Comparison of ENCODE assay signal across 8 mouse cellular contexts in the genomic region with DNA sequence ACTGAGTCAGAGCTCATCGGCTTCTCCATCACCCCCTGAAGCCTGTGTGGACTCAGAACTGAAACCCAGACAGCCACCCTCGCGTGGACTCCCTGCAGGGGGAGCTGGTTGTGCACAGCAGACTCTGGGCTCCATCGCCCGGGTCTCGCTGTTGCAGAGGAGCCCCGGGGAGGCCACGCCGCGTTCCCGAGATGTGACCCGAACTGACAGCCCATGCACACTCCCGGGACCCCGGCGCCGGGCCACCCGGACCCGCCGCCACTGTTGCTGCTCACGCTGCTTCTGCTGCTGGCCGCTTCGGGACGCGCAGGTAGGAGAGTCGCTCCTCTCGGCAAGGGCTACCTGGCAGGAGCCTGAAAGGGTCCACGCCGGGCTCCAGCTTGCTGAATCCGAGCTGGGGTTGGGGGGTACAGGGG. TPM values are rescaled to one million over a fixed set of nuclear protein-coding genes. Genes with fewer than 3 reads are reported as not detected.
DNase-seq lines count a peak whose midpoint lies in the region; ATAC-seq and TF ChIP-seq lines count a peak whose summit lies in the region.

Gene Il20ra (plus strand): TSS at position 150 of the 416 bp plus-strand sequence.

- peak within 1 kb of the TSS; percentile 54; the same call in 1 of the 2 replicates for H3K9ac ChIP-seq in heart, embryonic 14.5 days (ENCODE audit: low read length)
- peak within 1 kb of the TSS; percentile 20; the same call in 1 of the 2 replicates for H3K9ac ChIP-seq in liver, embryonic 16.5 days (ENCODE audit: low read depth, low read length)
- peak within 1 kb of the TSS; percentile 68 for H3K9ac ChIP-seq in neural tube, embryonic 13.5 days

- 2% methylated on average over 29 of the region's 29 CpGs for WGBS in heart, embryonic 14.5 days
- under 1% methylated on average over 29 of the region's 29 CpGs for WGBS in liver, embryonic 16.5 days (ENCODE audit: insufficient replicate concordance)
- WGBS in neural tube, embryonic 13.5 days: 3% methylated on average over 29 of the region's 29 CpGs

- H3K4me3 ChIP-seq in embryonic fibroblast, embryonic 13.5 days (ENCODE audit: insufficient read depth, low read length): peak within 1 kb of the TSS; percentile 51
- peak within 1 kb of the TSS; percentile 50 to 53 for H3K4me3 ChIP-seq in heart, embryonic 14.5 days (ENCODE audit: control insufficient read depth in 1 of 2, insufficient read depth in 1 of 2, low read depth in 1 of 2, low read length in 2 of 2)
- H3K4me3 ChIP-seq in liver, embryonic 16.5 days (ENCODE audit: low read depth, low read length): peak within 1 kb of the TSS; percentile 55
- H3K4me3 ChIP-seq in neural tube, embryonic 13.5 days: peak within 1 kb of the TSS; percentile 47

- H3K36me3 ChIP-seq in heart, embryonic 14.5 days (ENCODE audit: control insufficient read depth, insufficient read depth, low read length): no peaks in the 10 kb centered on the region
- H3K36me3 ChIP-seq in liver, embryonic 16.5 days (ENCODE audit: control insufficient read depth, insufficient read depth): no peaks in the 10 kb centered on the region
- no peaks in the 10 kb centered on the region for H3K36me3 ChIP-seq in neural tube, embryonic 13.5 days

- TF ChIP-seq CTCF in embryonic fibroblast, embryonic 13.5 days (IDR thresholded peaks at IDR 0.05; ENCODE audit: borderline replicate concordance, insufficient read depth, low read length): peak; percentile 57

- TF ChIP-seq POLR2A in embryonic fibroblast, embryonic 13.5 days (IDR thresholded peaks at IDR 0.05; ENCODE audit: low read depth, low read length): no peak

- H3K27me3 ChIP-seq in heart, embryonic 14.5 days (ENCODE audit: control insufficient read depth, insufficient read depth, low read length): peaks cover 28% of the 10 kb centered on the region
- peaks cover 8% of the 10 kb centered on the region for H3K27me3 ChIP-seq in liver, embryonic 16.5 days (ENCODE audit: control insufficient read depth, insufficient read depth, low read depth, low read length)
- H3K27me3 ChIP-seq in neural tube, embryonic 13.5 days: peaks cover 33% of the 10 kb centered on the region

- peak within 1 kb of the TSS; percentile 96 for H3K4me2 ChIP-seq in heart, embryonic 14.5 days (ENCODE audit: low read length)
- peak within 1 kb of the TSS; percentile 73 for H3K4me2 ChIP-seq in liver, embryonic 16.5 days (ENCODE audit: low read depth, low read length)
- peak within 1 kb of the TSS; percentile 86 for H3K4me2 ChIP-seq in neural tube, embryonic 13.5 days

- peak; percentile 54 for DNase-seq in CD4-positive helper T cell, adult 2 months (ENCODE audit: low read depth, low spot score)
- peak; percentile 68 for DNase-seq in ZHBTc4 (ENCODE audit: low read depth, low spot score)
- DNase-seq in kidney, postnatal 25 days: peak; percentile 42 to 45
- DNase-seq in thymus, postnatal 14 days: peak; percentile 86

- ATAC-seq in heart, embryonic 14.5 days (ENCODE audit: insufficient number of reproducible peaks, insufficient read depth, low FRiP score, low read depth): no peak
- no peak for ATAC-seq in liver, embryonic 16.5 days (ENCODE audit: low read depth)
- peak; percentile 79 for ATAC-seq in neural tube, embryonic 13.5 days (ENCODE audit: low read depth)

- peak within 1 kb of the TSS; percentile 66 for H3K27ac ChIP-seq in embryonic fibroblast, embryonic 13.5 days (ENCODE audit: insufficient read depth, low read length)
- no peak within 1 kb of the TSS for H3K27ac ChIP-seq in heart, embryonic 14.5 days (replicated peaks in 1 of 2; ENCODE audit: control insufficient read depth in 1 of 2, insufficient read depth in 1 of 2, low read depth in 2 of 2, low read length in 2 of 2)
- no peak within 1 kb of the TSS for H3K27ac ChIP-seq in liver, embryonic 16.5 days (ENCODE audit: low read length)
- no peak within 1 kb of the TSS for H3K27ac ChIP-seq in neural tube, embryonic 13.5 days (replicated peaks)

- H3K9me3 ChIP-seq in heart, embryonic 14.5 days (ENCODE audit: control insufficient read depth, low read length): no peaks in the 10 kb centered on the region; the same call in 1 of the 2 replicates
- H3K9me3 ChIP-seq in liver, embryonic 16.5 days (replicated peaks; ENCODE audit: control insufficient read depth, low read length): no peaks in the 10 kb centered on the region
- H3K9me3 ChIP-seq in neural tube, embryonic 13.5 days: no peaks in the 10 kb centered on the region

- H3K4me1 ChIP-seq in embryonic fibroblast, embryonic 13.5 days (ENCODE audit: control insufficient read depth, insufficient read depth, low read length): no peaks in the 10 kb centered on the region
- H3K4me1 ChIP-seq in heart, embryonic 14.5 days (ENCODE audit: control insufficient read depth in 2 of 2, insufficient read depth in 2 of 2, low read length in 2 of 2): peaks cover 6 to 15% of the 10 kb centered on the region in 2 experiments
- peaks cover 3% of the 10 kb centered on the region for H3K4me1 ChIP-seq in liver, embryonic 16.5 days (ENCODE audit: control insufficient read depth, low read depth, low read length)
- H3K4me1 ChIP-seq in neural tube, embryonic 13.5 days (replicated peaks): peaks cover 9% of the 10 kb centered on the region

RNA-seq across cellular contexts. Expression of gene Il20ra, which starts in this region (rescaled TPM):
- polyA plus RNA-seq in embryonic fibroblast, embryonic 13.5 days (2011; ENCODE audit: insufficient read length, low read depth, missing spikeins): 2.6 and 2.9 TPM in 2 replicates
- 0.09 and 0.22 TPM in 2 replicates for polyA plus RNA-seq in heart, embryonic 14.5 days (2014; fragmentation: Nextera tagmentation; extraction: Ambion mirVana)
- 0.07 TPM in 1 of 2 replicates, not detected in the other for polyA plus RNA-seq in liver, embryonic 16.5 days (2015; fragmentation: Nextera tagmentation; extraction: Ambion mirVana)
- polyA plus RNA-seq in neural tube, embryonic 13.5 days (2015; fragmentation: Nextera tagmentation; extraction: Ambion mirVana): 0.18 TPM in 1 of 2 replicates, not detected in the other

Comparison
In these comparisons a context has a peak if more than half of its experiments do, and no peak if none do; other contexts are left out.
1. Peak in ATAC-seq, H3K4me3 ChIP-seq, H3K9ac ChIP-seq and H3K4me2 ChIP-seq in neural tube, embryonic 13.5 days; RNA of the gene not detected or under 1 TPM.